Mouse (Mus musculus): ENCODE data around the gene Kdm5a. TPM values are rescaled to one million over a fixed set of nuclear protein-coding genes. Genes with fewer than 3 reads are reported as not detected.
A peak's percentile ranks its signal among the peaks of the same experiment; 100 is the strongest.

Gene Kdm5a
- total RNA-seq (2021): 10 to 100 TPM; 36.6 to 40.0 TPM
- long read RNA-seq, experiment 1, full-length matches to known transcripts: 2 of 6 reads
- long read RNA-seq, experiment 1, partial matches to known transcripts: 3 of 6 reads
- long read RNA-seq, experiment 1, other reads (novel, unspliced or antisense): 1 of 6 reads
- long read RNA-seq, experiment 2, full-length matches to known transcripts: 1 of 6 reads
- long read RNA-seq, experiment 2, partial matches to known transcripts: 3 of 6 reads
- long read RNA-seq, experiment 2, other reads (novel, unspliced or antisense): 2 of 6 reads

- DNase-seq: peak; percentile 90 to 91
- intact Hi-C loops (cut with DNase I): no loop called here
Observed at GRCm38 (mm10) chr6:120363688-120364522, at the start of gene Kdm5a, which contains the start of gene Ccdc77. Kdm5a (plus strand) TSS chr6:120364124. Ccdc77 (minus strand) TSS chr6:120364374.

DNA sequence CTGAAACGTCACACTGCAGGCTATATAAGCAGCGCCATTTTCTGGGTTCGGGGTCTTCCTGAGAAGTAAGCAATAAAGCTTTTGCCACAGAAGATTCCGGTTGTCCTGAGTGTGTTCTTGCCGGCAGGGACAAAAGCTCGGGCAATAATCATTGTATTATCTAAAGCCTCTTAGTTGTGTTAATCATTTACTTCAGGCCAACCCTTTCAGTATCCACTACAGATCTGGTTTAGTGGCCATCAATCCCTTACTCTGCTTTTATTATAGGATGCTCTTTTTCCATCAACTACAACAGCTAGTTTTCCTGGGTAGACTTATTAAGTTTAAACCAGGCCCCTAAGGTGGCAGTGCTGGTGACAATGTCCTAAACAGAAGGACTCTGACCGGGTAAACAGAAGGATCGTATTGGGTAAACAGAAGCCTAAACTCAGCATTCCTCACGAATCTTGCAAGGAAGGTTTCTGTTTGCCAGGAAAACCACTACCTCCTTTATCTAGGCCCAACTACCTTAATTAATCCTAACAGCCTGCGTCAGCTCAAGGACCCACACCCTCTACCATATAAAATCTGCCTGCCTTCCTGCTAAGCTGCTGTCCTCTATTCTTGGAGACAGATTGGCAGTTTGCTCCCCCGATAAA, 45.5 kb upstream of the Kdm5a start:
- no peak for DNase-seq
- intact Hi-C loops (cut with DNase I): no loop called here

DNA sequence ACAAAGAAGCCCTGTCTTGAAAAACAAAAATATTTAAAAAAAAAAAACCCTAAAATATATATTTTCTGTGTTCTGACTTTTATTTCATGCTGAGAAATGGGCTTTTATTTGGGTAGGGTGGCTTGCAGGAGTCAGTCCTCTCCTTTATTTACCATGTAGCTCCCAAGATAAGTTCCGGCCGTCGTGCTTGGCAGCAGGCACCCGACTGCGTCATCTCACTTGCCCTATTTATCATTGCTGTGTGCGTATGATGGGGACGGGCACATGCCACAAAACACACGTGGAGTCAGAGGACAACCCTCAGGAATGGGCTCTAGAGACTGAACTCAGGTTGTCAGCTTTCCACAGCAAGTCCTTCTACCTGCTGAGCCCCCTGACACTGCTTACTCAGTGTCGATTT, 44.8 kb upstream of the Kdm5a start:
- intact Hi-C loops (cut with DNase I): no loop called here
- no peak for DNase-seq

DNA sequence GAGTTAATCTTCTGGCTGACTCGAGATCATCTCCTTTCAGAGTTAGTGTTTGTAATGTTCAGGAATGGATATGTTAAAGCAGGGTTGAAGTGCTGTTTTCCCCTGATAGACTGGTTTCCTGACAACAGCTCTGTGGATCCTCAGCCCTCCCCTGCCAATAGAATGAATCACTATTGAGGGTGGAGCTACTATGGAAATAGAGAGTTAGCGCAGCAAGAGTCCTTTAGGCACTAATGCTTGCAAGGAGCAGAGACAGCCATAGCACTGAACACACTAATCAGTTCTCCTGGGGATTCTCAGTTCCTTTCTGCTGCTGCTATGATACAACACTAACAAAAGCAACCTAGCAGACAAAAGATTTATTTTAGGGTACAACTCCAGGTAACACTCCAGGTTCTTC, 43.6 kb upstream of the Kdm5a start:
- intact Hi-C loops (cut with DNase I): no loop called here
- DNase-seq: no peak

DNA sequence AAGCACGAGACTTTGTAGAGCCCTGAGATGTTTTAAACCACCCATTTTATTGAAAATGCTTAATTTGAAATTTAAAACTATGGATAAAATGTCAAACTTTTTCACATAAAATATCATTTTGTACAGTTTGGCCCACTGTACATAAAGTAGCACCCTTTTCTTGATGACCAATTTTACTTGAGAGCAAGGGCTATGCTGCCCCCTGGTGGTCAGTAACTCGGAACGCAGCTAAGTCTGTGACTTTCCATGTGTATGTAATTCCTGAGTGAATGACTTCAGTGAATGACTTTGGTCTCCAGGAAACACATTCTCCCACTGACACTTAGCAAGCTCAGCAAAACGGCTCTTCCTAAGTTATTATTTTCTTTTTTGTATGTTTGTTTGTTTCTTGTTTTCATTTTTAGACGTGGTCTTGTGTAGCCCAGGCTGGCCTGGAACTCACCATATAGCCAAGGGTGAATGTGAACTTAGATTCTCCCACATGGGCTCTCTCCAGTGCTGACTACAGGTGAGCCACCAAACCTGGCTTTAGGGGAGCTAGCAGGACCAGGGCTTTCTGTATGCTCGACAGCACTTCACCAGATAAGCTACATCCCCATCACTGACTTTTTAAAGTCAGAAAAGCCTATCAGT, 39.5 kb upstream of the Kdm5a start:
- peak; percentile 73 to 78 for DNase-seq
- intact Hi-C loops (cut with DNase I): loop anchor here (1.0 kb wide), 1 partner anchor 101 kb away; no protein-coding TSS in a partner anchor

- intact Hi-C loops (cut with DNase I): no loop called here
- no peak for DNase-seq
Observed at GRCm38 (mm10) chr6:120332351-120332750, 31.6 kb upstream of the Kdm5a start.

DNA sequence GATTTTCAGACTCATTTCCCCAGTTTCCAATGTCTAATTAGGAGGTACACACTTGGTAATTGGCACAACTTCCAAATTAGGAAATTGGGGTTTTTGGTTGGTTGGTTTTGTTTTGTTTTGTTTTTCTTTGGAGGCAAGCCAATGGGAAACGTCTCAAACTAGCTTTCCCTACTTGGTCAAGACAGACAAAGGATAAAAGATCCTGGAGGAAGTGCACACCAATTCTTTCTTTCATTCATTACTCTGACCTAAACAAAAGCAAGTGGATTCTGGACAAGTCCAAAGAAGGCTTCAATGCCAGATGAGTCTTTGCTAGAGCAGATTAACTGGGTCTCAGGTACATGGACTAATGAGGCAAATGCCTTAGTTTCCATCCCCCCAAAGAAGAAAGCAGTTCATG, 19.9 kb upstream of the Kdm5a start:
- no peak for DNase-seq
- intact Hi-C loops (cut with DNase I): no loop called here

GRCm38 (mm10) chr6:120349018-120349417, 14.9 kb upstream of the Kdm5a start:
- intact Hi-C loops (cut with DNase I): no loop called here
- no peak for DNase-seq

DNA sequence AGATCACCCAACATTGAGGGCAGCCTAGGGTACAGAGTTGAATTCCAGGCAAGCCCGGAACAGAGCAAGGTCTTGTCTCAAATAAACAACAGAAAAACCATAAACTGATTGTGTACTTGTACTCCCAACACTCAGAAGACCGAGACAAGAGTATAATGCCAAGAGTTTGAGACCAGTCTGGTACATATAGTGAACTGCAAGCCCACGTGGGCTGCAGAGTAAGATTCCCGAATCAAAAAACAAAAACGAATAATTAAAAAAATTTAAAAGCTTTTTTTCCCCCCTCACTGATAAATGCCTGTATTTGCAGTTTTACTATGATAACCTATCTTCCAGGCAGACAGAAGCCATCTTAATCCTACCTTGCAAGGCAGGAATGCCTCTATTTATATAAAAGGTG, 7.4 kb upstream of the Kdm5a start:
- intact Hi-C loops (cut with DNase I): no loop called here
- DNase-seq: no peak

GRCm38 (mm10) chr6:120356951-120357945, 6.7 kb upstream of the Kdm5a start:
- intact Hi-C loops (cut with DNase I): no loop called here
- peak; percentile 78 to 81 for DNase-seq

- intact Hi-C loops (cut with DNase I): no loop called here
- no peak for DNase-seq
Observed at GRCm38 (mm10) chr6:120362124-120362523, 1.8 kb upstream of the Kdm5a start.

DNA sequence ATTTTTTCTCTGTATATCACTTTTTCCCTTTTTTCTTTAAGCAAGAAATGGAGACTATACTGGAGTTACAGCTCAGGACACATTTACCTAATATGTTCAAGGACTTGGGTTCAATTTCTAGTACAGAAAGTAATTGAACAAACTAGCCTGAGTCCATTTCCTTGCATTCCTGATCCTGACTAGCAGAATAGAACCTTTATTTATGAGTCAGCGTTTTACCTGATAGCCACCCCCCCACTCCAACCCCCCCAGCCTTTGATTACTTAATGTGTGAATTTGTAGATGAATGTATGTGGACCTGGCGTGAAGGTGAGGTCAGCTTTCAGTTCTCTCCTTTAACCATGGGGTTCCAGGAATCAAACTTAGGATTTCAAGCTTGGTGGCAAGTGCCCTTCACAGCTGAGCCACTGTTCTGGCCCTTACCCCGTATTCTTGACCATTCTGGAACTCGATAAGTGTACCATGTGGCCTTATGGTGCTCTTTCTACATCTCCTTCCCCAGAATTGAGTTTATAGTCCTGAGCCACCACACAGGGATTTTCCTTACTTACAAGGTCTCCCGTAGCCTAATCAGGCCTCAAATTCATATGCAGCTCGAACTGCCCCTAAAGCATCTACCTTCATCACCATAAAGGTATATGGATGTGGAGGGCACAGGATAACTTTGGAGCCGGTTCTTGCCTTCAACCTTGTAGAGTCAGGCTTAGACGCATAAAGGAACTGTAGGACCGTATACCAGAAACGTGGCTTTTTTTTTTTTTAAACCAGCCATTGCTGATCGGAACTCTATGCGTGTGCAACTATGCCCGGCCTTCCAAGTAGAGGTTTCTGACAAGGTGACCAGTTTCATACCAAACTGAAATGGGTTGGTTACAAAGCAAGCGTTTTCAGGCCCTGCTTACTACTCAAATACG, 893 bp upstream of the Kdm5a start:
- DNase-seq: no peak
- intact Hi-C loops (cut with DNase I): no loop called here

DNA sequence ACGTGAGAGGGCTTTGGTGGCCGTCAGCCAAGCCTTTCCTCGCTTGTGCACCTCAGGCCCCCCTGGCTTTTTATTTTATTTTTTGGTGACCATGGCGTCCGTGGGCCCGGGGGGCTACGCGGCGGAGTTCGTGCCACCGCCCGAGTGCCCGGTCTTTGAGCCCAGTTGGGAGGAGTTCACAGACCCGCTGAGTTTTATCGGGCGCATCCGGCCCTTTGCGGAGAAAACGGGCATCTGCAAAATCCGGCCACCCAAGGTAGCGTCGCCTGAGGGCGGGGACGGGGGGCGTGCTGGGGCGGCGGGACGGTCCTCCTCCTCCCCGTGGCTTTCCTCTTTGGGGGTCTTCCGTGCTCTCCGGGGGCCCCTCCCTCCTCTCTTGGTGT, 590 bp downstream of the Kdm5a start:
- DNase-seq: no peak
- intact Hi-C loops (cut with DNase I): no loop called here

GRCm38 (mm10) chr6:120365051-120365450, 1.1 kb downstream of the Kdm5a start:
- DNase-seq: no peak
- intact Hi-C loops (cut with DNase I): no loop called here

- DNase-seq: no peak
- intact Hi-C loops (cut with DNase I): no loop called here
Observed at GRCm38 (mm10) chr6:120376736-120377135, 12.8 kb downstream of the Kdm5a start.

- intact Hi-C loops (cut with DNase I): no loop called here
- no peak for DNase-seq
Observed at GRCm38 (mm10) chr6:120390054-120390453, 26.1 kb downstream of the Kdm5a start.

DNA sequence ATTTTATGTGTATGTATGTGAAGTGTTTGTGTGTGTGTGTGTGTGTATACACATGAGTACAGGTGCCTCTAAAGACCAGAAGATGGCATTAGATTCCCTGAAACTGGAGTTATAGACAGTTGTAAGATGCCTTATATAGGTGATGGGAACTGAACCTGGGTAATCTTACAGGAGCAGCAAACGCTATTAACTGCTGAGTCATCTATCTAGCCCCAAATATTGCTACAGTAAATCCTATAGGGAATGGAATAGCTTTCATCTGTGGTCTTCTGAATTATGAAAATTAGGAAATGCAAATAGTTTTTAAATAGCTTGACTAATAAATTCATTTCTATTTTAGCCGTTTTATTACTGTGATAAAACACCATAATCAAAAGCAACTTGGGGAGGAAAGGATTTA, 28.9 kb downstream of the Kdm5a start:
- DNase-seq: no peak
- intact Hi-C loops (cut with DNase I): no loop called here

GRCm38 (mm10) chr6:120395622-120396345, 31.9 kb downstream of the Kdm5a start:
- intact Hi-C loops (cut with DNase I): loop anchor here (5.0 kb wide), 1 partner anchor 37 kb away; no protein-coding TSS in a partner anchor

More at GRCm38 (mm10) chr6:120395622-120396345, 31.9 kb downstream of the Kdm5a start:
- no peak for DNase-seq
